Mouse (Mus musculus) natural killer cell, adult 2 months (primary cell): ENCODE measurements around the gene Evi2a.

Experiments used
- DNase-seq, 2 experiments: peaks; one replicate each; pipeline ENCODE4 v3.0.0; 2022; ENCODE audit warnings: low spot score in 2 of 2

The Evi2a gene

GRCm38 (mm10) chr11:79530333-79530761 lies at the start of gene Evi2a, which contains the start of gene Evi2:
Evi2a (minus strand) TSS chr11:79530609.
Evi2 (minus strand) TSS chr11:79530589.
- peak; percentile 71 to 75 for DNase-seq

DNA sequence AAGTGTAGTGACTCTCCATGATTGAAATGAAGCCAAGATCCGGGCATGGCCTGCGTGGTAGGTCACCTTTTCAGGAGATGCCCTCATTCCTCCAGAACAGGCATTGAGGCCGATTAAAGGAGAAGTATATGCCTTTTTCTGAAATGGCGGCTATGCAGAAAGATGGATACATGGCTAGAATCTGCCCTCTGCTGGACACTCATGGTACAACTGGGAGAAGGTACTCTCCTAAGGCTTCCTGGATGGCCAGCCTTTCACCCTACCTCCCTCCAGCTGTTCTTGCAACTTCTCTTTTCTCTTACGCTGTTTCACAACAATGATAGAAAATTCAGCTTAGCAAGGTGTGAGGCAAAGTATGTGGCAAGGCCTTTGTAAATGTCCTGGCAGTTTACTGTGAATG lies 47.3 kb upstream of the Evi2a start:
- DNase-seq = peak; percentile 75 to 81

DNA sequence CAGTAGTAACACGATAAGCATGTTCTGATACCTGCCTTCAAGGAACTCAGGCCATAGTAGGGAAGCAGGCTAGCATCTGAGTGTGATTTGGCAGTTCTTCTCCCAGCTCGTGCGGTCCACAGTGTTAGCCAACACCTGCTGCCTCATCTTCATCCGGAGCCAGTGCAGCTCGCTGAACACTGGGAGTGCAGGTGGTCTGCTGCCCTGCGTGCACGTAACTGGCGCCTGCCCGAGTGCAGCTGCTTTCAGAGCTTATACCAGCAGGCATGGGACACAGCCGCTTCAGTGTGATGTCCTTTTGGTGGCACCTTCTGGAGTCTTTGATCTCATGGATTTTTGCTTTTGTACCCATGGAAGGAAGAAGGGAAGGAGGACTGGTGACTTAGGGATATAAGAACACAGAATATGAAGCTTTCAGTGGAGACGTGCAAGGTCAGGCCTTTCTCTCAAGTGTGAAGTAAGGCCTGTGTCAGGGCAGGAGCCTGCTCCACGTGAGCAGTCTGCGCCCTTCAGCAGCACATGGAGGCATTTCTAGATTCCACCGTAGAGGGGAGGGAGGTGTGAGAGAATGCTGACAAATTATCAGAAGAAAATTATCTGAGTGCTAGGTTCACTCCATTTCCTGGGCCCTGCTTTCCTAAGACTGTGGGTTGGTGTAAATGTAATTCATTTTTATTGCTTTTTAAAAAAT lies 45.1 kb upstream of the Evi2a start:
- no peak for DNase-seq

DNA sequence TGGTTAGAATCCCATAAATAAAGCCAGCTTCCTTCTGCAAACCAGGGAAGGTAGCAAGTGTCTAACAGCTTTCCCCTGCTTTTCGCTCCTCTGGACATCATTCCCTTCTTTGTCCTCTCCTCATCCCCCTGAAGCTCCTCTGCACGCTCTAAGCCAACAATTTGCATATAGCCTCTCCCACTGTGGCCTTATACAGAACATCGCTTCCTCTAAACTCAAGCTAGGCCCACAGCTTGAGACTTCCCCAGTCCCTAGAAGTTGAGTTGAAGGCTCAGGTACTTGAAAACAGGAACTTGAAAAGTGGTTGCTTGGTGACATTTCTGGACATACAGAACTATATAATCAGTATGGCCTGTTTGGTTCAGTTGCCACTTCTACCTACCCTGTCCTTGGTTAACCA lies 43.4 kb upstream of the Evi2a start:
- peak in 1 of 2 experiments; percentile 29 for DNase-seq

DNA sequence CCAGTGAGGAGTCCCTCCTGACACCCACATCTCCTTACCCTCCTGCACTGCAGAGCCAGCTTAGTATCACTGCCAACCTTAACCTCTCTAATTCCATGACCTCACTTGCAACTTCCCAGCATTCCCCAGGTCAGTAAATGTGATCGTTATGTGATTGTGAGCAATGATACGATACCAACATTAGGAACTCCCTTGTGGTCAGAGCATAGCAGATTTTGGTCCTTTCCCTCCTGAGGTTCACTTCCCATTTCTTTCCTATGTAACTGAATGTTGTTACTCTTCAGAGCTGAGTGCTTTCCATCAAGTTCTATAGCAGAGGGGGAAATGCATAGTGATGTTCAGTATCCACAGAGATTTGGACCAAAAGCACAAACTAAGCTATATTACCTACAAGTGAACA lies 39.9 kb upstream of the Evi2a start:
- no peak for DNase-seq

DNA sequence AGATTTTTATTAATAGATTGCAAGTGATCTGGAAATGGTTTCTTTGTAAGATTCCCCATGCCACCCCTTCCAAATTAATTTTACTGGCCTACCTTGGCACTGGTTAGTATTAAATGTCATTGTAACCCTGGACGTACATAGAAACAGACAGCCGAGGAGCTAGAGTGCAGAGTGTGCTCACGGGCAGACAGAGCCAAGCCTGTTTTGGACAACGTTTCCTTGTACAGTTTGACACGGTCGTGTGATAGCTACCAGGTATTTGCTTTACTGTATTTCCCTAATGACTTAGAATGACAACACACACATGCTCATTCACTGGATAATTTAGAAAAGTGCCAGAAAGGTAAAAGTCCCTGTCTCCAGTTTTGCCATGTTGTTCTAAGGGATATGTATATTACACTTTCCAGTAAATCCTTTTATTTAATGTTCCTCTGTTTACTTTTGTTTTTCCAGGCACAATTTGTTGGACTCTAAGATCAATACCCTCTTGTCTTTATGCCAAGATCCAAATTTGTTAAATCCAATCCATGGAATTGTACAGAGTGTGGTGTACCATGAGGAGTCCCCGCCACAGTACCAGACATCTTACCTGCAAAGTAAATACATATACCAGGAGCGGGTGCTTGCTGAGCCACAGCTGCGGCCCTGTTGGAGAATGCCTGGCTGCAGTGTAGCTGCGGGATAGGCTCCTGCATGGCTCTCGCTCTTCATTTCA lies 37.9 kb upstream of the Evi2a start:
- DNase-seq = no peak

GRCm38 (mm10) chr11:79566947-79567346 lies 36.5 kb upstream of the Evi2a start:
- no peak for DNase-seq

DNA sequence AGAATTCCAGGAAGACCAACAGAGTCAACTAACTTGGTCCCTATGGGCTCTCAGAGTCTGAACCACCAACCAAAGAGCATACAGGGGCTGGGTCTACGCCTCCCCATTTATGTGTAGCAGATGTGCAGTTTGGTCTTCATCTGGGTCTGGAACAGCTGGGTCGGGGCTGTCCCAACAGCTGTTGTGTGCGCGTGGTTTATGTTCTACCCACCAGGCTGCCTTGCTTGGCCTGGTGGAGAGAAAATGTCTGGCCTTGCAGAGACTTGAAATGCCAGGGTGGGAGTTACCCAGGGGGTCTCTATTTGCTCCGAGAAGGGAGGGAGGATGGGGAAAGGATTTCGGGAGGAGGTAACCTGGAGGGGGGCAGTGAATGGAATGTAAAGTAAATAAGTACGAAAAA lies 33.1 kb upstream of the Evi2a start:
- DNase-seq = no peak

DNA sequence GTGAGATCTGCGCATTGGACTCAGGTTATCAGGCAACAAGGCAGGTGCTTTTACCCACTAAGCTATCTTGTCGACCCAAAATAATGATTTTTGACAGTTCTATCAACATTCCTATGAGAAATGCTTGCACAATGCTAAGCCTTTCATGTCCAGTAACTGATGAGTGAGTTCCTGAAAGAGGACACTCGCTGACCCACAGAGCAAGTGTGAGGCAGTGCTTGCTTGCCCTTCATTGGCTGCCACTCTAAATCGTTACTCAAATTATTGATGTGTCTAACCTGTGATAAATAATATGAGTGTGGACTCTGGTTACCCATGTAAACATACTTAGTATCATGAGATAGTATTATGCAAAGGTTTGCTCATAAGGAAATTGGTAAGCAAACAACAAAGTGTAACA lies 30.1 kb upstream of the Evi2a start:
- DNase-seq = no peak

GRCm38 (mm10) chr11:79552622-79553021 lies 22.2 kb upstream of the Evi2a start:
- DNase-seq = no peak

GRCm38 (mm10) chr11:79536293-79536692 lies 5.9 kb upstream of the Evi2a start:
- no peak for DNase-seq

GRCm38 (mm10) chr11:79535554-79535953 lies 5.1 kb upstream of the Evi2a start:
- no peak for DNase-seq

DNA sequence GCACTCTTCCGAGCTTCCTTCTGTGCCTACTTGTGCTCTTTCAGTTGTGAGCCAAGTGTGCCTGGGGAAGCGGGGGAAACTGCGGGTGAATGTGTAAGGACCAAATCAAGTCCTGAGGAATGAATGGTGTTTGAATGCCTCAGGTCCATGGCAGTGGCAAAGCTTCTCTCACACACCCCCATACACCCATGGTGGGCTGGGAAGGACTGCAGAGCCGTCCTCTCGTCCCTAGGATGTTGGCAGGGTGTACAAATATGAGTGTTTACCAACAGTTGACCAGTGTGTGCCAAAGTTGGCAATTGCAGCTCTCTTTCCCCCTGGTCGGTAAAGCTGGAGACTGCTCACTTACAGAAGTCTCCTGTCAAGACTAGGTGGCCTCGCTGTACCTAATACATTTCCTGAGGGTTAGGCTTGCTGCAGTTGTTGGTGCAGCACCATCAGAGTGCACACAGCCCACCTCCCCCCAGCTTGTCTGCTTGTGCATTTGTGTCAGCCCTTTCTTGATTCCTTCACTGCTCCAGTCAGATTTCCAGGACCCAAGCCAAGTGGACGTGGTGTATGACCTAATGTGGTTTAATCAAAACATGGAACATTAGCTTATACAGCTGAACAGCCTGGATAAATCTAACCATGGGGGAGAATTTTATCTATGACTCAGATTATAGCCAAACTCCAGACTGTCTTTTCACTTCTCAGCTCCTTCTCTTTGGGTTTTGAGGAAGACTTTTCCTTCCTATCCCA lies 3.7 kb upstream of the Evi2a start:
- DNase-seq = no peak

DNA sequence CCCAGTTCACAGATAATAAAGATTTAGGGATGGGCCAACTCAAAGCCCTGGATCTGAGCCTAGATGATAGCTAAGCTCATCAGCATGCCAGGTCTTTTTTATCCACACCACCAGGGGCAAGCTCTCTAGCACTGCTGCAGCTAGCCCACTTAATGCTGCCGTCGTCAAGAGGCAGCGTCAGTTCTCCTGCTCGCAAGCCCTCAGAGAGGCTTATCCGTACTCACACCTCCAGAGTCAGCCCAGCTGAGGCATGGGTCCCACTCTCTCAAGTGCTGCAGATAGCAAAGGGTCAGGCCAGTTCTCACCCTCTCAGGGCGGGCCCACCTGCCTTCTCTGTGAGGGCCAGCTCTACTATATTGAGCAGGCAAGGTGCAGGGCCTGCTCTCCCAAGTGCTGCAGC lies 2.9 kb upstream of the Evi2a start:
- DNase-seq = no peak

DNA sequence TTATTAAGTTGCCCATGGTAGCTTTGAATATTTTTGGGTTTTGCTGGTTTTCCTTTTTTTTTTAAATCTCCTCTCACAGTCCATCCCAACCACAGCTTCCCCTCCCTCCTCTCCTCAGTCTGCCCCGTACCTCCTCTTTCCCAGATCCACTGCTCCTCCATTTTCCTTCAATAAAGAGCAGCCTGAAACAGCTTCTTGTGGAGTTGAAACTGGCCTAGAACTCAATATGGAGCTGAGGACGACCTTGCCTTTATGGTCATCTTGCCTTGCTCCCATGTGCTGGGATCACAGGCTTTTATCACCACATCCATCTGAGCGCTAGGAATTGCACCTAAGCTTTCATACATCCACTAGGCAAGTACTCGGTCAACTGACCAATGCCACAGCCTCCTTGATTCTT lies 1.1 kb upstream of the Evi2a start:
- DNase-seq = no peak

- DNase-seq = no peak
Observed at GRCm38 (mm10) chr11:79530774-79531173, 365 bp upstream of the Evi2a start.

GRCm38 (mm10) chr11:79529736-79530135 lies 673 bp downstream of the Evi2a start:
- DNase-seq = peak in 1 of 2 experiments; percentile 33

- DNase-seq = no peak
Observed at GRCm38 (mm10) chr11:79529226-79529625, 1.2 kb downstream of the Evi2a start.

- no peak for DNase-seq
Observed at GRCm38 (mm10) chr11:79528601-79529000, 1.8 kb downstream of the Evi2a start.

DNA sequence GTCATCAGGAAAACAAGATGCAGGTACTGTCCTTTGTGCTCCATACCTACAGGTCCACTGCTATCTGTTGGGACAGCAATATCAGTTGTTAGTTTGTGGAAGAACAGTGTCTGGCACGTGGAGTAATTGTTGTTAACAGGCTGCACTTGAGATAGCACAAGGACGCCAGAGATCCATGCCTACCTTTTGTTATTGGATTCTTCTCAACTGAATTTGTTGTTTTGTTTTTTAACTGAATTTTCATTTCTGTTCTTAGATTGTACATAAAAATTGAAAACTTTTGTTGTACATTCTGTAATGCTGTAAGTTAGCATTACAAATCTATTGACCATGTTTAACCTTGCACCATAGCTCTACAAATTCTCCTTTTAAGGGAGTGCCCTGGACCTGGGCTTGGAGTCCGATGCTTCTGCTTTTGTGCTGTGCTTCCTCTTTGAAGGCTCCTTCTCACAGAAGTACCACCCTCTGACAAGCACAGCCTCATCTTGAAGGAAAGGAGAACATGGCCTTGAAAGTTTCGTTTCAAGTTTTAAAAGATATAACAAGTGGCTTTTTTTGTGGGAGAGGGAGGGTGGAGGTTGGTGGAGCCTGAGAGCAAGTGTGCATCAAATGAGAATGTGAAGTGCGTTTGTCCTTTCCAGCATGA lies 2.5 kb downstream of the Evi2a start:
- DNase-seq = peak in 1 of 2 experiments; percentile 69

GRCm38 (mm10) chr11:79527015-79527738 lies 3.2 kb downstream of the Evi2a start:
- DNase-seq = peak in 1 of 2 experiments; percentile 46
